Mouse (Mus musculus): ENCODE results near the gene Clip1. TPM values are rescaled to one million over a fixed set of nuclear protein-coding genes. Genes with fewer than 3 reads are reported as not detected.

Clip1 gene
- polyA plus RNA-seq, 1 experiment from 2014 or later, result 39.1 TPM

- Histone ChIP-seq H3K36me3 (peaks cover 21% of the 10 kb centered on the region), H3K4me3 (no peak overlapping the region), H3K4me2 (no peak overlapping the region), H3K27me3 (no peaks in the 10 kb centered on the region), H3K27ac (no peak overlapping the region), H3K9me3 (no peaks in the 10 kb centered on the region), H3K9ac (no peak overlapping the region), H3K4me1 (0 out of 2 replicates have a peak, but pooled peaks cover 3% of the 10 kb centered on the region)
- 91% methylated on average over 9 of the region's 9 CpGs for WGBS
- no peak for ATAC-seq (ENCODE audit: borderline replicate concordance, extremely low read depth, low FRiP score, low TSS enrichment)
Observed at GRCm38 (mm10) chr5:123640181-123640580, 44.2 kb downstream of the Clip1 start.

- H3K27me3 ChIP-seq, result no peaks in the 10 kb centered on the region
- no peaks in the 10 kb centered on the region for H3K4me1 ChIP-seq
- WGBS, result 88% methylated on average over 10 of the region's 10 CpGs
- no peaks in the 10 kb centered on the region for H3K9me3 ChIP-seq
- H3K4me2 ChIP-seq, result no peak overlapping the region
- no peak overlapping the region for H3K27ac ChIP-seq
- no peak overlapping the region for H3K9ac ChIP-seq
- ATAC-seq (ENCODE audit: borderline replicate concordance, extremely low read depth, low FRiP score, low TSS enrichment), result no peak
- no peak overlapping the region for H3K4me3 ChIP-seq
- peaks cover 11% of the 10 kb centered on the region for H3K36me3 ChIP-seq
Observed at GRCm38 (mm10) chr5:123631210-123631609, 53.2 kb downstream of the Clip1 start.

GRCm38 (mm10) chr5:123626631-123627030 lies 57.8 kb downstream of the Clip1 start:
- Histone ChIP-seq H3K4me1 (no peaks in the 10 kb centered on the region), H3K9me3 (no peaks in the 10 kb centered on the region), H3K27ac (no peak overlapping the region), H3K27me3 (no peaks in the 10 kb centered on the region), H3K4me2 (no peak overlapping the region), H3K4me3 (no peak overlapping the region), H3K9ac (no peak overlapping the region), H3K36me3 (peaks cover 35% of the 10 kb centered on the region)
- 18% methylated on average over 8 of the region's 8 CpGs for WGBS
- no peak for ATAC-seq (ENCODE audit: borderline replicate concordance, extremely low read depth, low FRiP score, low TSS enrichment)

GRCm38 (mm10) chr5:123622421-123622820 lies 62.0 kb downstream of the Clip1 start:
- H3K27ac ChIP-seq, result no peak overlapping the region
- WGBS, result 81% methylated on average over 13 of the region's 13 CpGs

GRCm38 (mm10) chr5:123618558-123618957 lies 65.9 kb downstream of the Clip1 start:
- no peak overlapping the region for H3K9ac ChIP-seq
- H3K27ac ChIP-seq, result no peak overlapping the region
- peaks cover 52% of the 10 kb centered on the region for H3K36me3 ChIP-seq
- no peaks in the 10 kb centered on the region for H3K9me3 ChIP-seq
- 79% methylated on average over 2 of the region's 2 CpGs for WGBS
- no peaks in the 10 kb centered on the region for H3K27me3 ChIP-seq
- H3K4me3 ChIP-seq, result no peak overlapping the region
- H3K4me1 ChIP-seq, result no peaks in the 10 kb centered on the region
- no peak for ATAC-seq (ENCODE audit: borderline replicate concordance, extremely low read depth, low FRiP score, low TSS enrichment)
- no peak overlapping the region for H3K4me2 ChIP-seq

More at GRCm38 (mm10) chr5:123622421-123622820, 62.0 kb downstream of the Clip1 start:
- Histone ChIP-seq H3K4me1 (no peaks in the 10 kb centered on the region), H3K9me3 (no peaks in the 10 kb centered on the region), H3K4me2 (no peak overlapping the region), H3K36me3 (peaks cover 32% of the 10 kb centered on the region), H3K9ac (no peak overlapping the region), H3K4me3 (no peak overlapping the region), H3K27me3 (no peaks in the 10 kb centered on the region)
- ATAC-seq (ENCODE audit: borderline replicate concordance, extremely low read depth, low FRiP score, low TSS enrichment), result no peak

- Histone ChIP-seq H3K4me2 (no peak overlapping the region), H3K4me3 (no peak overlapping the region), H3K27ac (no peak overlapping the region), H3K27me3 (no peaks in the 10 kb centered on the region), H3K9me3 (no peaks in the 10 kb centered on the region), H3K9ac (no peak overlapping the region), H3K4me1 (no peaks in the 10 kb centered on the region), H3K36me3 (peaks cover 52% of the 10 kb centered on the region)
- ATAC-seq (ENCODE audit: borderline replicate concordance, extremely low read depth, low FRiP score, low TSS enrichment), result no peak
- WGBS, result 87% methylated on average over 24 of the region's 24 CpGs
Observed at GRCm38 (mm10) chr5:123614246-123614645, 70.2 kb downstream of the Clip1 start.

- peaks cover 48% of the 10 kb centered on the region for H3K36me3 ChIP-seq
- WGBS, result 26% methylated on average over 4 of the region's 4 CpGs
- ATAC-seq (ENCODE audit: borderline replicate concordance, extremely low read depth, low FRiP score, low TSS enrichment), result no peak
- peaks cover 4% of the 10 kb centered on the region; the same call in 1 of the 2 replicates for H3K4me1 ChIP-seq
- no peak overlapping the region for H3K4me3 ChIP-seq
- H3K27ac ChIP-seq, result no peak overlapping the region
- H3K9ac ChIP-seq, result no peak overlapping the region
- no peaks in the 10 kb centered on the region for H3K9me3 ChIP-seq
- no peak overlapping the region for H3K4me2 ChIP-seq
- no peaks in the 10 kb centered on the region for H3K27me3 ChIP-seq
Observed at GRCm38 (mm10) chr5:123609843-123610242, 74.6 kb downstream of the Clip1 start.

GRCm38 (mm10) chr5:123609416-123609815 lies 75.0 kb downstream of the Clip1 start:
- no peak overlapping the region for H3K4me2 ChIP-seq
- 90% methylated on average over 7 of the region's 7 CpGs for WGBS
- no peak for ATAC-seq (ENCODE audit: borderline replicate concordance, extremely low read depth, low FRiP score, low TSS enrichment)
- H3K36me3 ChIP-seq, result peaks cover 44% of the 10 kb centered on the region
- no peaks in the 10 kb centered on the region for H3K27me3 ChIP-seq
- H3K4me1 ChIP-seq, result peaks cover 4% of the 10 kb centered on the region; the same call in 1 of the 2 replicates
- no peak overlapping the region for H3K4me3 ChIP-seq
- no peak overlapping the region for H3K27ac ChIP-seq
- H3K9ac ChIP-seq, result no peak overlapping the region
- H3K9me3 ChIP-seq, result no peaks in the 10 kb centered on the region

- 0 out of 2 replicates have a peak, but pooled peaks have one; percentile 52 for ATAC-seq (ENCODE audit: borderline replicate concordance, extremely low read depth, low FRiP score, low TSS enrichment)
- Histone ChIP-seq H3K36me3 (peaks cover 33% of the 10 kb centered on the region), H3K9me3 (no peaks in the 10 kb centered on the region), H3K4me1 (peaks cover 4% of the 10 kb centered on the region; the same call in 1 of the 2 replicates), H3K9ac (no peak overlapping the region), H3K27ac (peak overlapping the region; percentile 35), H3K27me3 (no peaks in the 10 kb centered on the region), H3K4me2 (no peak overlapping the region), H3K4me3 (no peak overlapping the region)
- 60% methylated on average over 3 of the region's 3 CpGs for WGBS
Observed at GRCm38 (mm10) chr5:123607211-123607669, 77.2 kb downstream of the Clip1 start.

GRCm38 (mm10) chr5:123603496-123603895 lies 80.9 kb downstream of the Clip1 start:
- ATAC-seq (ENCODE audit: borderline replicate concordance, extremely low read depth, low FRiP score, low TSS enrichment), result no peak
- H3K27ac ChIP-seq, result no peak overlapping the region
- H3K27me3 ChIP-seq, result no peaks in the 10 kb centered on the region
- no peak overlapping the region for H3K4me3 ChIP-seq
- peaks cover 4% of the 10 kb centered on the region; the same call in 1 of the 2 replicates for H3K4me1 ChIP-seq
- WGBS, result 43% methylated on average over 11 of the region's 11 CpGs
- no peak overlapping the region for H3K9ac ChIP-seq
- no peaks in the 10 kb centered on the region for H3K9me3 ChIP-seq
- H3K4me2 ChIP-seq, result no peak overlapping the region
- H3K36me3 ChIP-seq, result peaks cover 37% of the 10 kb centered on the region

GRCm38 (mm10) chr5:123602174-123602573 lies 82.2 kb downstream of the Clip1 start:
- no peak for ATAC-seq (ENCODE audit: borderline replicate concordance, extremely low read depth, low FRiP score, low TSS enrichment)
- peaks cover 31% of the 10 kb centered on the region for H3K36me3 ChIP-seq
- 0 out of 2 replicates have a peak overlapping the region, but pooled peaks have one; percentile 6 for H3K27ac ChIP-seq

GRCm38 (mm10) chr5:123599319-123599718 lies 85.1 kb downstream of the Clip1 start:
- Histone ChIP-seq H3K9ac (no peak overlapping the region), H3K4me3 (no peak overlapping the region), H3K27ac (peak overlapping the region; percentile 15; the same call in 1 of the 2 replicates), H3K4me1 (no peaks in the 10 kb centered on the region), H3K4me2 (no peak overlapping the region), H3K9me3 (no peaks in the 10 kb centered on the region), H3K27me3 (no peaks in the 10 kb centered on the region), H3K36me3 (peaks cover 24% of the 10 kb centered on the region)
- 57% methylated on average over 6 of the region's 6 CpGs for WGBS
- no peak for ATAC-seq (ENCODE audit: borderline replicate concordance, extremely low read depth, low FRiP score, low TSS enrichment)

More at GRCm38 (mm10) chr5:123602174-123602573, 82.2 kb downstream of the Clip1 start:
- WGBS, result 80% methylated on average over 6 of the region's 6 CpGs
- no peaks in the 10 kb centered on the region for H3K27me3 ChIP-seq
- no peak overlapping the region for H3K9ac ChIP-seq
- H3K9me3 ChIP-seq, result no peaks in the 10 kb centered on the region
- no peak overlapping the region for H3K4me3 ChIP-seq
- peaks cover 2% of the 10 kb centered on the region; the same call in 1 of the 2 replicates for H3K4me1 ChIP-seq
- H3K4me2 ChIP-seq, result no peak overlapping the region
